Mouse (Mus musculus) cerebellum, adult 11-12 months (tissue): ENCODE data around the gene Ibtk.
"Not testable (repeated sequence)": the region's sequence is repeated elsewhere in the genome, so short reads cannot be mapped to it uniquely, and the experiment has no call there.

ENCODE experiments used
- DNase-seq: peaks from one replicate; pipeline ENCODE4 v3.0.0; 2022

Ibtk gene

DNA sequence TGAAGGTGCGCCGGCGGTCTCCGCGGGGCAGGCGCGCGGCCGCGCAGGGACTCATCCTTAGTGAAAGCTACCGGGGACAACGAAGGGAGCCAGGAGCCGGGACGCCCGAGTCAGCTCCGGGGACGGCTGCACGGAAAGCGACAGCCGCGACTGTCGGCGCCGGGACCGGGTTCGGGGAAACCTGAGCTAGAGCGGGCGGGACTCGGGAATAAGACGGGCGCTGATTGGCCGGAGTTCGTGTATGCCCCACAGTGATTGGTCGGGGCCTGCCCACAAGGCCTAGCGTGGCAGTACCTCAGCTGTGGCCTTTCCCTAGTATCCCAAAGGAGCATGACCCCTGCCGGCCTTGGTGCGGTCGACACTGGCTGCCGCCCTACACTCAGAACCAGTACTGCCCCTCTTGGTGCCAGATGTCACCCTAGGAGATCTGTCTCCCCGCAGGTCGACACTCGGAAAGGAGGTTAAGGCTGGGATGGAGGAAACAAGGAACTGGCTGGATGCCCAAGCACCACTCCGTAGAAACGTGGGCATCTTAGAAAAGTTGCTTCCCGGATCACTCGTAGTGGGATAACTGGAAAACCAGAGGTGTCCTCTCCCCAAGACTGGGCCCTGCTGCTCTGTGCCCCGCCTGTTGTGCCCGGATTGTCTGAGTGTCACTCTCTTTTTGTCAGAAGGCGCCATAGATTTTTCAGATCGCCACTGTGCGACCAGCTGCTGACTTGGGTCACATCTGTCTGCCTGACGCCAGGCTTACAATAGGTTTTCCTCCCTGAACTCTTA lies at the start of gene Ibtk:
TSS of gene Ibtk (minus strand) at position 193 of the 780 bp plus-strand sequence.
- DNase-seq, result peak; percentile 98

- DNase-seq, result not testable (repeated sequence)
These were observed 42.4 kb upstream of the Ibtk start for GRCm38 (mm10) chr9:85791521-85791920.

GRCm38 (mm10) chr9:85780249-85780648 lies 31.1 kb upstream of the Ibtk start:
- DNase-seq, result no peak

DNA sequence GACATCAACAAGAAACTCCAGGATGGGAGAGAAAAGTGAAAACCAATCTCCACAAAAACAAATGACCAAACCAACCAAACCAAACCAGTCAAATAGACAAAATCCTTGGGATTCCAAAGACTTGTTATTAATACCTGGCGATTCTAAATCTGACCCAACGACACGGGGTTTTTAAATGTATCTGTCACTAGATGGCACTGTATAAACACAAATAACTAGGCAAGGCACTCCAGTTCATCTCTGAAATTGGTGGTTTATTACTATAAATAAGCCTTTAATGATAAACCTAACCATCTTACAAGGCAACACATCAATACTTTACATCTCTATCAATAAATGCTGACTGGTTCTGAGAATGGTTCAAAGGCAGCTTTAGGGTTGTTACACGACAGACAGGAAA lies 30.3 kb upstream of the Ibtk start:
- no peak for DNase-seq

GRCm38 (mm10) chr9:85777544-85777943 lies 28.4 kb upstream of the Ibtk start:
- no peak for DNase-seq

GRCm38 (mm10) chr9:85772280-85772679 lies 23.1 kb upstream of the Ibtk start:
- DNase-seq, result no peak

DNA sequence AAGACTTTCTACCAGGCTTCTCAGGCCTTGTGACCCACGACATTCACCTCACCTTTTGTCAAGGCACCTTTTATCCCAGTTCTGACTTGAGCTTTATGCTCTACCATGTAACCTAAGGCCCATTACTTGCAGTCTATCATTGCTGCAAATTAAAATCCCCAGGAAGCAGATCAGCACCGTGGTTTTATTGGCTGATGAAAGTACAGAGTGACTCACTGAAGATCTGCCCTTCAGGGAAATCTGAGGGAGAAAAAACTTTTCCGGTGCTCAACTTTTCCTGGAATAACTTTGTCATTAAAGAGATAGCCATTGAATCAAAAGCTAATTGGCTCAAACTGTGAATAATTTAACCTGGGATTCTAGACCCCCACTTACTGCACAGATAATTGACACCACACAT lies 22.3 kb upstream of the Ibtk start:
- DNase-seq, result no peak

DNA sequence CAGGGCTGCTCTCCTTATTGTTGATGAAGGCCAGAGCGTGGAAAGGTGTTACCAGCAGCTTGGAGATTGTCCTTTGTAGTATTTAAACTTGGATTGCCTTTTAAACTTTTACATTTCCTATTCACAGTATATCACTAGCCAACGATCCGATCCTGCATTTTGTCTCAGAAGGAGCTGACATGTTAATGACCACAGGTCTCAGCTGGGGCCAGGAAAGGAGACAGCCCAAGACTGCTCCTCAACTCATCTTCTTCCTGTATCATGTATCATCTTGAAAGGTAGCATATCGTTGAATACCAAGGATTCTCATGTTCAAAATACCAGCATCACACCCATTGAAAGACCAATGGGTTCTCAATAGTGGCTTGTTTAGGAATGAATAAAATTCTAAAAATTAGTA lies 21.2 kb upstream of the Ibtk start:
- DNase-seq, result no peak

DNA sequence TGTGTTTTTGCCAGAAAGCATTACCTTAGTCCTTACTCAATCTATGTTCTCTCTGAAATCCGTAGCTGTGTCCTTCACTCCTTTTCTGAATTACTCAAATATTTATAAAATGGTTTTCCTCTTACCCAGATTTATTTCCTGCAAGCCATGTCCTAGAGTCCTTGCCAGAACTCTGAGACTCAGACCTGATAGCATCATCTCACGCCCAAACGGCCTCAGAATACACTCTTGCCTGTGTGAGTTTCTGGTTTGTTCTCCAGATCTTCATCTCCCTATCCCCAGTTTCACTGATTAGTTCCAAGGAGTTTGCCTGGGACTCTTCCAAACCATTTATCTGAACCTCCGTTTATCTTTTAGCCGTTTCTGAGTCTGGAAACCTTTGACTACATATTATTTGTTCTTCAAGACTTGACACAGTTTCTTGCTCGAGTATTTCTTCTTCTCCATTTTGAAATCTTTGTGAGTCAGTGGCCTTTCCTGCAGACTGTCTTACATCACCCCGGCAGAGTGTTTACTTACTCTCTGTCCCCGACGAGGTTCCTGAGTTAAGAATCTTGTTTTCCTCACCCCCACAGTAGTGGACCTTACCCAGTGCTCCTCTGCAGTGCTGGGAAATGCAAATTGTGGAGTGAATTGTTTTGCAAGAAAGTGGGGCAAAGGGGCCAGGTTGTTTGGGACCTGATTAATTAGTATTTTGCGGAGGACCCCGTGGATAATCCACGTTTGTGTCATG lies 20.1 kb upstream of the Ibtk start:
- no peak for DNase-seq

GRCm38 (mm10) chr9:85767255-85767654 lies 18.1 kb upstream of the Ibtk start:
- DNase-seq, result no peak

- DNase-seq, result no peak
These were observed 13.3 kb upstream of the Ibtk start for GRCm38 (mm10) chr9:85762476-85762875.

DNA sequence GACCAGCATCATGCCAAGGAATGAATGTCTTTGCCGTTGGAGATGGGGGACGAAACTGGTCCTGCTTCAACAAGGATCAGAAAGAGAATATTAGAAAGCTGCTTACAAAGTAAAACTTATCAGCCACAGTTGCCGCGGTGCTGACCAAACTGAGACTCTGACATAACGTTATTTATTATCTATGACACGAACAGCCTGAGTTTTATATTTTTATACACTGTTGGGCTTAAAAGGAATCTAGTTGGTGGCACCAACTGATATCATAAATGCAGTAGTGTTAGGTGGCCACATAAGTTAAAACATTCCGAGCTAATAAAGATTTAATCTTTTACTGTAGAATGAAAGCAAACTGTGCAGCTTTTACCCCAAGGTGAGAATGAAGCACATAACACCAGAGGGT lies 1.7 kb upstream of the Ibtk start:
- DNase-seq, result no peak

GRCm38 (mm10) chr9:85749922-85750509 lies 882 bp upstream of the Ibtk start:
- no peak for DNase-seq

DNA sequence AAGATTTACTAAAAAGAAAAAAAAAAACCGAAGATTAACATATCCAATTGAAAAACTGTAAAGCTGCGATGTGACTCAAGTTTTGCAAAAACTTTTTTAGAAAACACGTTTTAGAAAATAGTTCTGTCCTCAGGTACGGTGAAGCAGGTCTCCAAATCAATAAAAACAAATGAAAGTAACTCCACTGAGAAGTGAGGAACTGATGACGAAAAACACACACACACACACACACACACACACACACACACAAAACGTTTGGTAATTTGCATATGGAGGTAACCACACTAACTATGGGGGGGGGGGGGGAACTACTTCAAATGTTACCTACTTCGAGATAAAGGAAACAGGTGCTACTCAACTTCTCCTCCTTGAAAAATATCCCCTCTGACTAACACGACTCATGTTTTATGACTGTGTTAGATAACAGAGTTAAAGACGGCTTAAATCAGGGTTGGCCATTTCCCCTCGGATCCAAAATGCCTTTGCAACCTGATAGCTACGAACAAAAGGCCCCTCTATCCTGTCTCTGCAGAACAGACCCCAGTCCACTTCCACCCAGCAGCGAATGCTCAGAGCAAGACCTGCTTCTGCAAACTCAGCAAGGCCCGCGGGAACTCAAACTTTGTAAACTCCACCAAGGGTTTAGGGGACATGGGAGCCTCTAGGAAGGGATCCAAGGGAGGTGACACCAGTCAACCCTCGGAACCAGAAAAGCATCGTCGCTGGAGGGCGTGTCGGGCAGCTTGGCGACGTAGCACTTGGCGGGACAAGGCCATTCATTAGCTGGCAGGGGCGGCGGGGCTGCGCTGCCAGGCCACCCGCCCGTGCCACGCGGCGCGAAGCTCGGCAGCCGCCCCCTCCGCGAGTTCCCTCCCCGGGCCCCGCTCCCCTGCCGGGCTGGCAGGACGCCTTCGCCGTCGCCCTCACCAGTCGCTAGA lies 661 bp downstream of the Ibtk start:
- peak; percentile 81 for DNase-seq

GRCm38 (mm10) chr9:85745566-85745965 lies 3.6 kb downstream of the Ibtk start:
- DNase-seq, result no peak

DNA sequence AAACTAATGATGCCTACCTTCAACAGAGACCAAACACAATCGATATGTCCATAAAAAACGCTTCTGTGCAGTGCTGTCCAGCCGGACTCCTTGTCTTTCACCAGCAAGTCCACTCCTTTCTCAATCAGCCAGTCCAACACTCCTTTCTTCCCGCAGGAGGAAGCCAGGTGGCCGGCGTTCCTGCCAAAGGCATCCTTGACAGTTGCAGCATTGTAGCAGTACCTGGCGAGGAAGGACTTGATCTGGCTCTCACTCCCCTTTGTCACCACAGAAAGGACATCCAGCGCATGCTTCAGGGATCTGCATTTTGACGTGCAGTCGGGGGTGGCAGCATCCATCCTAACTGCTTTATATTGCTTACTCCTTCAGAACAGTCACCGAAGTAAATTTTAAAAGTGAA lies 5.8 kb downstream of the Ibtk start:
- DNase-seq, result peak; percentile 70

DNA sequence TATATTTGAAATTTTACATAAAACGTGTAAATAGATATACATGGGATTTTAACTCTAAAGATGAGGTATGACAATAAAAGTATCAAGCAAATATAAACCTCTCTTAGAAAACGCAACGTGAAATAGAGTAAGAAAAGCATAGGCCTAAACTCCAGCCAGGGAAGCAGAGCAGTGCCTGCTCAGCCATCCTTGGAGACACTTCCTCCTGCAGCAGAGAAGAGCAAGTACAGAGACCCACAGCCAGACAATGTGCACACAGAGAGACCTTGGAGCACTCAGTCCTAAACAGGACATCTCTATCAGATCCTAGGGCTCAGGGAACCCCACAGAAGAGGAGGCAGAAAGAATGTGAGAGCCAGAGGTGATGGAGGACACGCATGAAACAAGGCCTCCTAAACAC lies 7.0 kb downstream of the Ibtk start:
- DNase-seq, result no peak

- no peak for DNase-seq
These were observed 9.9 kb downstream of the Ibtk start for GRCm38 (mm10) chr9:85739279-85739678.

DNA sequence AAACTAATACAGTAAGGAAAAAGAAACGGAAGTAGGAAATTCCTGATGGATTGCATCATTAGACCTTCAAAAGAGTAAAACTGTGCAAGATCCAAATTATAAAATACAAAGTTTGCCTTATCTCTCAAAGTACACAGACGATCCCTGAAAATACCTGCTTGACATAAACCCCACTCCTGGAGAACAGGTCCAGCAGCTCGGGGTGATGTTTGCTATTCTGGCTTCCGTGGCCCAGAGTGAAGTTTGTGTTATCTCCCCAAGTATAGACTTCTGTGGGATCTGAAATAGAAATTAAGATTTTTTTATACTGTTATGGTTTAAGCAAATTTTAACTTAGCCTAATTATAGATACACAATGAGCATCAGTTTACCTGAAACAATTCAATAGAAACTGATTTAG lies 14.3 kb downstream of the Ibtk start:
- DNase-seq, result no peak

DNA sequence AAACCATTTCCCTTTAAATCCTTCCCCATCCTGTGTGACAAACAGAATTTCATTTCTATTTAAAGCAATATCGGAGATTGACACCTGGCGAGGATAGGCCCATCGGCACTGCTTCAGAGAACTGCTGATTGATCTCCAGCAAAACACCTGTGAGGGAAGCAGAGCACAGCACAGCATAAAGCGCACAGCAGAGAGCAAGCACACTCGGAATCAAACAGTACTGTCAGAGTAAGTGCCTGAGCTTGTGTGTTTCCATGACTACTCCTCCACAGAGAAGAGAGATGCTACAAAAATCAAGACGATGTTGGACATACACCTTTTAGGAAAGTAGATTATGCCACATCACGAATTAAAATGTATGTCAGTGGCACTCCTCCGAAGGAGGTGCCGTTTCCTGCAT lies 25.1 kb downstream of the Ibtk start:
- DNase-seq, result no peak

DNA sequence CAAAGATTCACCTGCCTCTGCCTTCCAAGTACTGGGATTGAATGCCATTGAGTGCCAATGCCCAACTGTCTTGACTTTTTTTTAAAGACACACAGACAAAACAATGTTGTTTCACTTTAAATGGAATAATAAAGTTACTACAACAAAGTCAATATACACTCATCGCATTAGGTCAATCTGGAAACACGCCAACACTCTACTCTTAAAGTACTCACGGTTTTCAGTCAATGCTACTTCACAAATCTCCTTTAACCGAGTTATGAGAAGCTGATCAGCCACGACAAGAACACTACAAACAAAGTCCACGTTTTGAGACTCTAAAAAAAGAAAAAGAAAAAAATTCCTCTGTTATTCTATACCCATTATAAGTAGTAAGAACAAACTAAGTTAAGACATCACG lies 31.8 kb downstream of the Ibtk start:
- no peak for DNase-seq

- DNase-seq, result no peak
These were observed 41.8 kb downstream of the Ibtk start for GRCm38 (mm10) chr9:85707302-85707701.

- DNase-seq, result no peak
These were observed 47.2 kb downstream of the Ibtk start for GRCm38 (mm10) chr9:85701981-85702380.
